Mouse (Mus musculus): ENCODE measurements around the gene Tnk1.

DNA sequence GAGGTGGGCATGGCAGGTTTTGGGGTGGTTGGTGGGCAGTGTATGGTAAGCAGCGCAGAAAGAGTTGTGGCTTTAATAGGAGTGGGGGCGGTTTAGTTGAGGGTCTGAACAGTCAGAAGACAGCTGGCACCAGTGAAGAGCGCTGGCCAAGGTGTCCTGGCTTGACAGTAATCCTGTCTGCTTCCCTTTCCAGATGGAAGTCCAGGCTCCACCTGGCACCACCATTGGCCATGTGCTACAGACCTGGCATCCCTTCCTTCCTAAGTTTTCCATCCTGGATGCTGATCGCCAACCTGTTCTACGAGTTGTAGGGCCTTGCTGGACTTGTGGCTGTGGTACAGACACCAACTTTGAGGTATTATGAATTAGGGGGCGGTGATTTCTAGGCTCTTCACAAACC lies 10.5 kb downstream of the Tnk1 start:
- TF ChIP-seq CHD2 (IDR thresholded peaks at IDR 0.05; ENCODE audit: low read depth, low read length), result no peak
- no peak for TF ChIP-seq HCFC1 (IDR thresholded peaks at IDR 0.05; ENCODE audit: borderline replicate concordance, insufficient read depth, low read length)
- TF ChIP-seq MAFK (IDR thresholded peaks at IDR 0.05; ENCODE audit: insufficient read depth, low read depth, low read length), result no peak
- TF ChIP-seq ZNF384 (IDR thresholded peaks at IDR 0.05; ENCODE audit: low read depth, low read length), result no peak
